Mouse (Mus musculus) heart, adult 2 months (tissue): ENCODE data around the gene Apol9b. TPM values are rescaled to one million over a fixed set of nuclear protein-coding genes. Genes with fewer than 3 reads are reported as not detected.

Source experiments
- DNase-seq, 2 experiments: peaks; one replicate each; pipeline ENCODE4 v3.0.0; 2021
- H3K27ac ChIP-seq: fragments of 200-600 bp; 2 replicates; pipeline ENCODE4 v1.8.1; 2022
- H3K27me3 ChIP-seq: fragments of 200-500 bp; 2 replicates; pipeline ENCODE4 v1.6.1; 2012; ENCODE audit warnings: mild to moderate bottlenecking, low read length, inconsistent platforms, mixed read lengths; ENCODE audit not compliant: control insufficient read depth, insufficient read depth
- H3K36me3 ChIP-seq: fragments of 200-500 bp; 2 replicates; pipeline ENCODE4 v1.6.1; 2012; ENCODE audit warnings: low read length, inconsistent platforms; ENCODE audit not compliant: control insufficient read depth, insufficient read depth
- H3K4me1 ChIP-seq: fragments of 200-500 bp; 2 replicates; pipeline ENCODE4 v1.6.1; 2011; ENCODE audit warnings: low read length; ENCODE audit not compliant: control insufficient read depth, insufficient read depth
- H3K4me3 ChIP-seq: fragments of 200-600 bp; 2 replicates; pipeline ENCODE4 v1.8.1; 2022
- H3K79me2 ChIP-seq: fragments of 200-500 bp; replicated peaks from 2 replicates; pipeline ENCODE4 v1.6.1; 2012; ENCODE audit warnings: mild to moderate bottlenecking, inconsistent platforms, low read length, moderate library complexity, mixed read lengths; ENCODE audit not compliant: control insufficient read depth, insufficient read depth
- H3K9ac ChIP-seq: fragments of 200-500 bp; 2 replicates; pipeline ENCODE4 v1.6.1; 2012; ENCODE audit warnings: low read depth, mild to moderate bottlenecking, control low read depth, inconsistent platforms, low read length, mixed read lengths
- CTCF ChIP-seq: fragments of 200-600 bp; IDR thresholded peaks from 2 replicates; pipeline ENCODE4 v1.8.1; 2022; ENCODE audit warnings: antibody characterized with exemption, mild to moderate bottlenecking, moderate library complexity
- EP300 ChIP-seq: fragments of 200-500 bp; IDR thresholded peaks from 2 replicates; pipeline ENCODE4 v1.6.1; 2011; ENCODE audit warnings: low read depth, low read length, control low read depth; ENCODE audit not compliant: insufficient read depth
- POLR2A ChIP-seq: fragments of 200-500 bp; IDR thresholded peaks from 2 replicates; pipeline ENCODE4 v1.6.1; 2011; ENCODE audit warnings: mild to moderate bottlenecking, low read depth, low read length, control low read depth; ENCODE audit not compliant: insufficient read depth
- WGBS: fragments of 180-500 bp; shearing (Covaris S2); methylation state at CpG from one replicate; pipeline ENCODE4 v1.1.7; 2018; 5-methylcytosine and 5-hydroxymethylcytosine counted together
- intact Hi-C: fragments of 180-260 bp; cut with DNase I; formaldehyde crosslinking; loops from one replicate; pipeline ENCODE4 v1.15.1; 2025
- polyA plus RNA-seq: library from polyadenylated mRNA; depleted of rRNA; stranded (reverse); fragments of >200 nt; gene quantifications from 2 replicates; pipeline ENCODE4 v1.2.3, GENCODE M21; 2012
- total RNA-seq, 2 experiments: library from RNA; stranded (reverse); gene quantifications; 2 replicates each; pipeline ENCODE4 v1.2.3; 2021

The Apol9b gene
- total and polyA plus RNA-seq, 3 experiments, result 0.53 TPM; not detected in 2

DNA sequence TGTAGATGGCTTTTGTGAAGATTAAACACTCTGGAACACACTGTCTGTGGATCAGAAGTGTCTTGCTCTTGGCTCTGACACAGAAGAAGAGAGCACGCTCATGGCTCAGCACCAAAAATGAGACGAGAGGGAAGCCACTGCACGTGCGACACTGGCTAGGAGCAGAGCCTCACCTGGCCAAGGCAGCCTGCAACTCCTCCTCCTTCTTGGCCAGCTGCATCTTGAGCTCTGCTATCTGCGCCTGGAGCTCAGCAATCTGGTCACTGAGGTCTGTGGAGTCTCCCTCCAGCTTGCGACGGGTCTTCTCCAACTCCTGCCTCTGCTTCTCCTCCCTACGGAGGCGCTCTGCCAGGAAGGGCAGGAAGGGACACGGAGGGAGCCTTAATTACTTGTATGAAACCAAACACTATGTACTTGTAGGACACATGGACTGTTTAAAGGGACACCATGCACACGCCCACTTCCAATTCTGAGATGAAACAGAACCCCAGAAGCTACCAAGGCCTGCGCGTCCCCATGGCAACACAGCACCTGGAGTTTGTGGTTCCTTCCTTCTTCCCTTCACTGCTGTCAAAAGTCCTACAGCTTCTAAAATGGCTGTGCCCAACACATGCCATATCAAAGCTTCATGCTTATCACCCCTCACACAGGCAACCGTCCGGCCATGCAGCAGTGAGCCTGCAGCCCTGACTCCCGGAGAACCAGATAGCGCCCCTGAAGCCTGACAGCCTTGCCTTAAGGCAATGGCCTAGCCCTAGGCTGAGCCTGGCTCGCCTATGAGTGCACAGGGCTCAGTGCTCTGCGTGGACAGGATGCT lies 44.5 kb downstream of the Apol9b start:
- no peak for TF ChIP-seq CTCF
- TF ChIP-seq EP300, result no peak
- no peak for TF ChIP-seq POLR2A
- Histone ChIP-seq H3K4me3 (no peak overlapping the region), H3K79me2 (no peaks in the 10 kb centered on the region), H3K27me3 (no peaks in the 10 kb centered on the region), H3K36me3 (no peaks in the 10 kb centered on the region), H3K4me1 (no peaks in the 10 kb centered on the region), H3K9ac (no peak overlapping the region), H3K27ac (no peak overlapping the region)
- DNase-seq, result no peak
- intact Hi-C loops, result no loop called here
- WGBS, result 71% methylated on average over 19 of the region's 19 CpGs

DNA sequence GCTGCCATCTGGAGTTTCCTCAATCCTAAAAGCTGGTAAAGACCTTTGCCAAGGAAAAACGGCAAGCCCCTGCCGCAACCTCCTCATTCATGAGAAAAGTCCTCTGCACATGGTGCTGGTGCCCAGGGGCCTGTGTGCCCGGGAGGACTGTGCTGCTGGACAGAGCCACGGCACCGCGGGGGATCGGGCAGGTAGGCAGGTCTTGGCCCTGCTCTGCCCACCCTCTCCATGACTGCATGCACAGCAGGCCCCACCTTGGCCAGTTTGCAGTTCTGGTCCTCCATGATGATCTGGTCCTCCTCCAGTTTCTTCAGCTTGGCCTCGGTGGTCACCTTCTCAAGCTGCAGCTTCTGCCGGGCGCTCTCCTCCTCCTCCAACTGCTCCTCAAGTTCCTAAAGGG lies 45.5 kb downstream of the Apol9b start:
- Histone ChIP-seq H3K27me3 (no peaks in the 10 kb centered on the region), H3K4me3 (no peak overlapping the region), H3K9ac (no peak overlapping the region), H3K36me3 (no peaks in the 10 kb centered on the region), H3K27ac (no peak overlapping the region), H3K79me2 (no peaks in the 10 kb centered on the region), H3K4me1 (no peaks in the 10 kb centered on the region)
- intact Hi-C loops, result loop anchor here (2.0 kb wide), 1 partner anchor 66 kb away; no protein-coding TSS in a partner anchor
- TF ChIP-seq EP300, result no peak
- TF ChIP-seq POLR2A, result no peak
- no peak for TF ChIP-seq CTCF
- no peak for DNase-seq
- WGBS, result 91% methylated on average over 10 of the region's 10 CpGs

DNA sequence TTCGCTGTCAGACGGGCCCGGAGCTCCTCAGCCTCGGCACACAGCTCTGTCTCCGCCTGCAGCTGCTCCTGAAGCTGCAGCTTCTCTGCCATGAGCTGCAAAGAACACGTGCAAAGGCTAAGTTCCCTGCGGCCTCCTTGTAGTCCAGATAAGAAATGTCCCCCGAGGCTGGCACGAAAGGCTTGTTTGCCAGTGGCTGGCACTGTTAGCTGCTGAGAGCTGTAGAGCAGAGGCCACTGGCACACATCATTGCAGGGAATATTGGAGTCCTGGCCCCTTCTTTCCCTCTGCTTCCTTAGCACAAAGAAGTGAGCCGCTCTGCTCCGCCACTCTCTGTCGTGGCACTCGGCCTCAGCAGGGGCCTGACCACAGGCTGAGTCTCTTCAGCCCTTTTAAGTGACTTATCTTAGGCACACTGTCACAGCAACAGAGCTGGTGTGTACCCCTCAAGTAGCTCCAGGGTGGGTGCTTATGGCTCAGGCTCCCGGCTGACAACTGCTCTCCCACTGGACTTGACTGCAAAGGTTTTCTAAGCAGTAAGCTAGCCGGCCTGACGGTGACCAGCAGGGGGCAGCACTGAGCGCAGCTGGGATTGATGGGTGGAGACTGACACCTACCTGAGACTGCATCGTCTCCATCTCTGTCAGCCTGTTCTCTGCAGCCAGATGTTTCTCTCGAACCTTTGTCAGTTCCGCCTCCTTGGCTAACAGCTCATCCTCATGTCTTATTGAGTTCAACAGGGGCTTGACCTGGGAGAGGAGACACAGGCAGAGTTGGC lies 46.5 kb downstream of the Apol9b start:
- Histone ChIP-seq H3K4me3 (no peak overlapping the region), H3K79me2 (no peaks in the 10 kb centered on the region), H3K9ac (no peak overlapping the region), H3K27me3 (no peaks in the 10 kb centered on the region), H3K4me1 (no peaks in the 10 kb centered on the region), H3K27ac (no peak overlapping the region), H3K36me3 (no peaks in the 10 kb centered on the region)
- peak; percentile 66 to 86 for DNase-seq
- no peak; the same call in 1 of the 2 replicates for TF ChIP-seq CTCF
- TF ChIP-seq POLR2A, result no peak
- TF ChIP-seq EP300, result 0 out of 2 replicates have a peak, but pooled peaks have one; percentile 33
- WGBS, result 63% methylated on average over 20 of the region's 20 CpGs
- intact Hi-C loops, result loop anchor here (1.0 to 2.0 kb wide), 2 partner anchors 65 to 142 kb away; no protein-coding TSS in a partner anchor

DNA sequence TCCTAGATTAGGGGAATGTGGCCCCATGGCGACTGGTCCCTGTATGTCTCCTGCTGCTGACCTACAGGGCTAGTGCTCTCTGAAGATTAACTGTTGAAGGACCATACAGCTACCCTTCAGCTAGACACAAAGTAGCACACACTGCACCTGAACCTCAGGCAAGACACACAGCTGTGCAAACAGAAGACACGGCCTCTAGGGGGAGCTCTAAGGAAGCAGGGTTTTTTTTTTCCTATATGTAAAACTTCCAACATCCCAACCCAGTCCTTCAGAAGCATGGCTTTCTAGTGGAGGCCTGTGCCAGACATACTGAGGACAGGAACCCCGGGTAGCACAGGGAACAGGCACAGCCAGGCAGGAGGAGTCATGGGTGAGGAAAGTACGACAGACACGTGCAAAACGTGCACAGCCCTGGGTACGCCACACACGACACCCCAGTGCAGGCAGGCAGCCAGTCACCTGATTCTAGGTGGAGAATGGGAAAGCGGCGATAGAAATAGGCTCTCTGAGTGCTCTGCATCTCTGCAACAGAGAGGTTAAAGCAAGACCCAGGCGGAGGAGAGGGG lies 53.7 kb downstream of the Apol9b start:
- no peaks in the 10 kb centered on the region for H3K4me1 ChIP-seq
- no peak overlapping the region for H3K4me3 ChIP-seq
- 75% methylated on average over 11 of the region's 11 CpGs for WGBS
- no peak for DNase-seq
- H3K36me3 ChIP-seq, result no peaks in the 10 kb centered on the region
- H3K9ac ChIP-seq, result no peak overlapping the region
- no peaks in the 10 kb centered on the region for H3K27me3 ChIP-seq
- peaks cover 1% of the 10 kb centered on the region for H3K79me2 ChIP-seq
- TF ChIP-seq POLR2A (no peak), CTCF (peak; percentile 86), EP300 (0 out of 2 replicates have a peak, but pooled peaks have one; percentile 33)
- no peak overlapping the region for H3K27ac ChIP-seq
- intact Hi-C loops, result loop anchor here (2.0 kb wide), 2 partner anchors 54 to 134 kb away; no protein-coding TSS in a partner anchor

DNA sequence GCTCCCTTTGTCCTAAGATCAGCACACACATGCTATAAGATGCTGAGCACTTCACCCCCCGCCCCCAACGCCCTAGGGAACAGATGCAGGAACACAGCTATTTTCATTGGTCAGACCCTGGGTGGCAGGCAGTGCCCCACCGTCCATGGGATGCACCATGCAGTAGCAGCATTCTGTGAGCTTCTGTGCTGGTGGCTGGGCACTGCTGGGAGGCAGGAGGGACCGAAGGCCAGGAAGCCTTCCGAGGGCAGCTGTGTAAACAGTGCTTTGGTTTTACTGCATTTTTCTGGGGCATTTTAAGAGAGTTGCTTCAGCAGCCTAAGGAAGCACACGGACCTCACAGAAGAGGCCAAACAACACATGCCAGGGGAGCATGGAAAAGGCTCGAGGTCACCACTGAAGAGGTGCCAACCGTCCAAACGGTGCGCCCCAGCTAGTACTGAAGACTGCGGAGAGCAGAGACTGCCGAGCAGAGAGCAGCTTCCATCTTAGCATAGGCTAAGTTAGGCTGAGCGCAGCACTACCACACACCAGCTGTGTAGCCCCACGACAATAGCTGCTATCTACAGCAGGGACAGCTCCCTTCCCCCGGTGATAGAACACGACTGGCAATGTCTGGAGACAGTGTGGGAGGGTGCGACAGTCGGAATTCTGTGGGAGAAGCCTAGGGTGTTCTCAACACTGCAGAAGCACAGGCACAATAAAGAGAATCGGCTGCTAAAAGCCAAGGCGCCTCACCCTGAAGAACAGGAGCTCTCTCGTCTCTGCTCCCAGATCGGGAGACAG lies 55.4 kb downstream of the Apol9b start:
- Histone ChIP-seq H3K4me1 (no peaks in the 10 kb centered on the region), H3K79me2 (peaks cover 1% of the 10 kb centered on the region), H3K4me3 (no peak overlapping the region), H3K36me3 (peaks cover 2% of the 10 kb centered on the region), H3K27ac (no peak overlapping the region), H3K9ac (no peak overlapping the region), H3K27me3 (no peaks in the 10 kb centered on the region)
- intact Hi-C loops, result no loop called here
- WGBS, result 64% methylated on average over 22 of the region's 22 CpGs
- TF ChIP-seq POLR2A, result no peak
- no peak for TF ChIP-seq CTCF
- no peak for TF ChIP-seq EP300
- no peak for DNase-seq
